Mouse (Mus musculus): ENCODE results near the gene Sapcd1.
"Not testable (repeated sequence)": the region's sequence is repeated elsewhere in the genome, so short reads cannot be mapped to it uniquely, and the experiment has no call there.

Gene Sapcd1

GRCm38 (mm10) chr17:35052271-35052798 is 24.5 kb upstream of the Sapcd1 start:
- no peak for DNase-seq (ENCODE audit: low spot score in 2 of 2)

GRCm38 (mm10) chr17:35051156-35052086 is 23.6 kb upstream of the Sapcd1 start:
- peak; percentile 82 to 89 for DNase-seq (ENCODE audit: low spot score in 2 of 2)

DNA sequence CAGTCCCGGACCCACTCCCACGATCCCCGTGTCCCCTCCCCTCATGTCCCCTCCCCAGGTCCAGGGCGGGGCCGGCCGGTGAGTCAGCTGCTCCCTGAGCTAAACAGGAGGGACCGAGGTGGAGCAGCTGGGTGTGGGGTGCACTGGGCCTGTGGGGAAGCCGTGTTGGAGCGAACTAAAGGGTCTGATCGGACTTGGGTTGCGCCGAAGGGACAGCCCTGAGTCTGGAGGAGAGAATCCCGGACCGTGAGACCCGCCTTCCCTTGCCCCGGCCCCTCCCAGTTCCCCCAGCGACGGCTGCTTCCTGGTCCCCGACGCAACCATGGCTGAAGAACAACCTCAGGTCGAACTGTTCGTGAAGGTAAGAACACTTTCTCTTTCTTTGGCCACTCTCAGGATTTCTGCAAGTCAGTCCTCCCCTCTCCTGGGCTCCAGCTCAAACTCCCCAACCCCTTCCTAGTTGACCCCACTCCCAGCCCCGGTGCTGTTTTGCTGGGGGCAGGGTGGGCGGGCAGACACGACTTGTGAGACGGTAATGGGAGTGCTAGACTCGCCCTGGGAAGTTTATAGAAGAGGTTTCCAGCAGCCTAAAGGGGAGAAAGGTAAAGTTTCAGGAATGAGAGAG is 22.4 kb upstream of the Sapcd1 start:
- peak; percentile 53 to 60 for DNase-seq (ENCODE audit: low spot score in 2 of 2)

GRCm38 (mm10) chr17:35049561-35050016 is 21.8 kb upstream of the Sapcd1 start, which contains the start of gene Clic1:
Gene Clic1 (plus strand): TSS chr17:35049966.
- DNase-seq (ENCODE audit: low spot score in 2 of 2), result no peak

- no peak for DNase-seq (ENCODE audit: low spot score in 2 of 2)
These were observed 21.2 kb upstream of the Sapcd1 start for GRCm38 (mm10) chr17:35048932-35049440.

GRCm38 (mm10) chr17:35048149-35048931 is 20.5 kb upstream of the Sapcd1 start:
- no peak for DNase-seq (ENCODE audit: low spot score in 2 of 2)

DNA sequence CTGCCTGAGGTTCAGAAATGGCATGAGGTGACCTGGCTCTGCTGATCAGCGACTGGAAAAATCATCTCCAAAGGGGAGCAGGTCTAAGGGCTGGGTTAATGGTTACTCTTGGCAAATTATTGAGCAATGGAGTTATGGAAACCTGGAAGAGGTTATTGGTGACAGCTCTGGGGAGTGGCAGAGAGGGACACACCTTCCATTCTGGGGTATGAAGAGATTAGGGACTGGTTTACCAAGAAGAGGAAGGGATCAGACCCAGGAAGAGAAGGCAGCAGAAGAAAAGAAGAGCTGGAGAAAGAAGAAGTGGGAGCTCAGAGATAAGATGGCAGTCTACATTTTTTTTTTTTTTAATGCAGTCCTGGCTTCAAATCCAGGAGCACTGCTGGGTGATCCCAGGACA is 19.9 kb upstream of the Sapcd1 start:
- DNase-seq (ENCODE audit: low spot score in 2 of 2), result no peak

DNA sequence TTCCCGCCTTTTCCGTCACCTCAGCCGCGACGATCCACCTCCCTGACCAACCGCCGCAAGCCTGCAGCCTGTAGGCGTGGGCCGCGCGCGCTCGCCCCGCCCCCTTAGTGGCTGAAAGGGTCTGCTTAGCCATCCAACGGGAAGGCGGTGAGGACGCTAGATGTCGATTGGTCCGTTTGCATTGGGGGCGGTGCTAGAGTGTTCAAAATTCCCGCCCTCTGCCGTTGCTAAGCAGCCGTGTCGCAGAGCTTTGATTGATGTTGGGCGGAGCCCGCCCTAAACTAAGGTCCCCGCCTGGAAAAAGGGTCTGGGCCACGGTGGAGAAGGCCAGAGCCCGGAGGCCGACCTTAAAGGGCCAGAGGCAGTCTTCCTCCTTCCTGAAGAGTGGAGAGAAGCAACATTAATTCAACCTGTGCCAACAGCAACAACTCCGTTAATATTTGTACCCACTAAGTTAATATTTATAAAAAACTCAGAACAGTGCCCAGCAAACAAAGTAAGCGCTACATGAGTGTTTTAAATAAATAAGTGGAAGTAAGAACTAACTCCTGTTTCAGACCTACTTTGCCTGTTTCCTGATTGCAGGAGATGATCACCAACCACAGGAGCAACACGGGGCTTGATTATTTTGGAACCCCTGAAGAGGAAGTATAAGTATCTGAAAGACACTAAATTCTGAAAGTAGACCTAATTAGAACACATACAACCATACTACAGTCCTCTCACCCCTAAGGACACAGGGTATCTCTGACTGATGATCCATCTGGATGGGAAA is 19.1 kb upstream of the Sapcd1 start, which contains the start of gene Msh5:
Gene Msh5, minus strand, starts transcription at position 65 of the 775 bp plus-strand sequence.
- DNase-seq (ENCODE audit: low spot score in 2 of 2), result peak; percentile 95 to 96

DNA sequence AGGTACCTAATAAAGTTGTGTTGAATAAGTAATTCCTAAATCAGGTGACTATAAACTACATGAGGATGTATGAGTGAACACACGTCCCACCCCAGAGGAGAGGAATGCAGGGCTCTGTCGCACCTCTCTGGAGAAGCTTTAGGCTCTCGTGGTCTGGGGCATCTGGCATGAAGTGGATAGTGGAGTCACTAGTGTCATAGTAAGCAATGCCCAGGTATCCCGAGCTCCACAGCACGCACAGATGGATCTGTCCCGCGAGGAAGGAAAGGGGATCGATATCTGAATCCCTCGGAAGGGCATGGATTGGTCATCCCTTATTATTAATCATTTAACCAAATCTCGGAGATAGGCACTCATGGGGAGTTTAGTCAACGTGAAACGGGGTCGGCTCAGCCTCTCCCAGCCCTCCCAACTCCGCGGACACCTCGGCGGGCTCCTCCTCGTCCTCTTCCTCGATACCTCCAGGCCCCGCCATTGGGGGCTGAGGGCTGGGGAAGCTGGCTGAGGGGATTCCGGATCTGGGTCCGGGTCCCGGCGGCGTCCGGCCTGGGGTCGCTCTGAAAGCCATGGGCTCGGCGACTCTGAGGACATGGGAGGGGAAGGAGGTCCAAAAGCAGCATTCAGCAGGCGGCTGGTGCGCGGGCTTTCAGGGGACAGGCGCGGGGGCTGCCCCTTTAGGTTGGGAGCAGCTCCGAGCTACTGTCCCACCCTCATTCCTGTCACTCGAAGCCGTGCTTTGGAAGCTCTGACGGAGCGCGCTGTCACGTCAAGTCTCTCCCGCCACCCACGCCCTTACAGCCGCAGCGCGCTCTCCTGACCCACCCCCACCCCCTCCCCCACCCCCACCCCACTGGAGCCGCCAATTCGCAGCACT is 18.2 kb upstream of the Sapcd1 start:
- DNase-seq (ENCODE audit: low spot score in 2 of 2), result no peak

- DNase-seq (ENCODE audit: low spot score in 2 of 2), result no peak
These were observed 17.3 kb upstream of the Sapcd1 start for GRCm38 (mm10) chr17:35044904-35045806.

- no peak for DNase-seq (ENCODE audit: low spot score in 2 of 2)
These were observed 16.0 kb upstream of the Sapcd1 start for GRCm38 (mm10) chr17:35043794-35044193.

DNA sequence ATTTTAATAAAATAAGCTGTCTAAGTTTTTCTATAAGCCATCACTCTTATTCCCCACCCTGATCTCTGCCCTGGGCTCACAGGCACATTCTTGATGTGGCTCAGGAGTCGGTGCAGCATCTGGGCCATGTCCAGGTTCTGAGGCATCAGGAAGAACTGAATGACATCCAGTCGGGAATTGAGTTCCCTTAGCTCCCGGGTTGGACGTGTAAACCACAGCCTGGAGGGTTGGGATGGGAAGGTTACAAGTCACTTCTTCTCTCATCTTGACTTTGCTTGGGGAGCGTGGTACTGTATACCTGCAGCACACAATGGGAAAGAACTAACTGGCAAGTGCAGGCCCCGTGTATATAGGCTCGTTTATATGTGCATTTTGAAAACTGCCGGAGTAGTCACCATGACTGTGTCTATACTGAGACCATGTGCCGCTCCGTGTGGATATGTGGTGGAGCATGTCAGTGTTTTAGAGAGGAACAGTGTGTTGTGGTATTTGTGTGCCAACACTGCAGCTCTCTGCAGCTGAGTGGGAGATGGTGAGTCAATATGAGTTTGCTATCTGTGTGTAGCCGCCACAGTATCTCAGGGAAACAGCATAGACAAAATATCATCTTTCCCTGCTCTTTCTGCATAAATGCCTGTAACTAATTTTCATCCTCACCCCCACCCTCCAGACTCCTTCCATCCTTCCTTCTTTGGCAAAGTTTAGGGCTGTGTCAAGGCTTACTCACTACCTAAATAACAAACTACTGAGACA is 11.5 kb upstream of the Sapcd1 start:
- DNase-seq (ENCODE audit: low spot score in 2 of 2), result no peak

- no peak for DNase-seq (ENCODE audit: low spot score in 2 of 2)
These were observed 7.1 kb upstream of the Sapcd1 start for GRCm38 (mm10) chr17:35034896-35035295.

DNA sequence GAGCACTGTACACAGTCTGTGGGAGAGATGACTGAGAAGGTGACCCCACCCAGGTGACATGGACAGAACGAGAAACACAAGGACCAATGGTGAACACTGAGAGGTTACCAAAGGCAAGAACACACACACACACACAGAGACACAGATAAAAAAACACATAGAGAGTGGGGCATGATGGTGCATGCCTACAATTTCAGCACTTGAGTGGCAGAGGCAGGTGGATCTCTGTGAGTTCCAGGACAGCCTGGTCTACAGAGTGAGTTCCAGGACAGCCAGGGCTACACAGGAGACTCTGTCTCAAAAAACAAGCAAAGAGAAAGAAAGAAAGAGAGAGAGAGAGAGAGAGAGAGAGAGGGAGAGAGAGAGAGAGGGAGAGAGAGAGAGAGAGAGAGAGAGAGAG is 5.9 kb upstream of the Sapcd1 start:
- not testable (repeated sequence) for DNase-seq (ENCODE audit: low spot score in 2 of 2)

- no peak for DNase-seq (ENCODE audit: low spot score in 2 of 2)
These were observed 4.6 kb upstream of the Sapcd1 start for GRCm38 (mm10) chr17:35032323-35032870.

- no peak for DNase-seq (ENCODE audit: low spot score in 2 of 2)
These were observed 4.1 kb upstream of the Sapcd1 start for GRCm38 (mm10) chr17:35031880-35032279.

GRCm38 (mm10) chr17:35031272-35031671 is 3.5 kb upstream of the Sapcd1 start:
- no peak for DNase-seq (ENCODE audit: low spot score in 2 of 2)

All from natural killer cell, adult 2 months (primary cell).